Mouse (Mus musculus) heart, embryonic 10.5 days (tissue): ENCODE measurements around the gene Bax. TPM values are rescaled to one million over a fixed set of nuclear protein-coding genes. Genes with fewer than 3 reads are reported as not detected.

Experiments
- DNase-seq: peaks from one replicate; pipeline ENCODE4 v3.0.0-alpha.2; 2017; ENCODE audit warnings: low spot score
- H3K27ac ChIP-seq: fragments of 300-500 bp; sonication (generic); 2 replicates; pipeline ENCODE4 v1.5.1; 2016; ENCODE audit warnings: mild to moderate bottlenecking
- H3K27me3 ChIP-seq: fragments of 300-500 bp; sonication (generic); 2 replicates; pipeline ENCODE4 v1.6.1; 2016; ENCODE audit warnings: mild to moderate bottlenecking; ENCODE audit not compliant: poor library complexity, insufficient read depth, severe bottlenecking
- H3K36me3 ChIP-seq: fragments of 300-500 bp; sonication (generic); 2 replicates; pipeline ENCODE4 v1.6.1; 2016; ENCODE audit warnings: mild to moderate bottlenecking, moderate library complexity
- H3K4me1 ChIP-seq: fragments of 300-500 bp; sonication (generic); 2 replicates; pipeline ENCODE4 v1.6.1; 2016; ENCODE audit warnings: mild to moderate bottlenecking
- H3K4me3 ChIP-seq: fragments of 300-500 bp; sonication (generic); 2 replicates; pipeline ENCODE4 v1.5.1; 2016; ENCODE audit warnings: mild to moderate bottlenecking, moderate library complexity
- H3K9me3 ChIP-seq: fragments of 300-500 bp; sonication (generic); 2 replicates; pipeline ENCODE4 v1.6.1; 2016; ENCODE audit warnings: mild to moderate bottlenecking, moderate library complexity
- WGBS: fragments of 180-500 bp; shearing (Covaris S2); methylation state at CpG from one replicate; pipeline ENCODE4 v1.1.7; 2016; 5-methylcytosine and 5-hydroxymethylcytosine counted together
- polyA plus RNA-seq: library from polyadenylated mRNA; unstranded; fragments of >200 nt; fragmentation: Nextera tagmentation; extraction: Ambion mirVana; gene quantifications from 2 replicates; pipeline ENCODE4 v1.2.1, GENCODE M21; 2016

Bax gene
- polyA plus RNA-seq, 1 experiment from 2014 or later = 244 TPM

DNA sequence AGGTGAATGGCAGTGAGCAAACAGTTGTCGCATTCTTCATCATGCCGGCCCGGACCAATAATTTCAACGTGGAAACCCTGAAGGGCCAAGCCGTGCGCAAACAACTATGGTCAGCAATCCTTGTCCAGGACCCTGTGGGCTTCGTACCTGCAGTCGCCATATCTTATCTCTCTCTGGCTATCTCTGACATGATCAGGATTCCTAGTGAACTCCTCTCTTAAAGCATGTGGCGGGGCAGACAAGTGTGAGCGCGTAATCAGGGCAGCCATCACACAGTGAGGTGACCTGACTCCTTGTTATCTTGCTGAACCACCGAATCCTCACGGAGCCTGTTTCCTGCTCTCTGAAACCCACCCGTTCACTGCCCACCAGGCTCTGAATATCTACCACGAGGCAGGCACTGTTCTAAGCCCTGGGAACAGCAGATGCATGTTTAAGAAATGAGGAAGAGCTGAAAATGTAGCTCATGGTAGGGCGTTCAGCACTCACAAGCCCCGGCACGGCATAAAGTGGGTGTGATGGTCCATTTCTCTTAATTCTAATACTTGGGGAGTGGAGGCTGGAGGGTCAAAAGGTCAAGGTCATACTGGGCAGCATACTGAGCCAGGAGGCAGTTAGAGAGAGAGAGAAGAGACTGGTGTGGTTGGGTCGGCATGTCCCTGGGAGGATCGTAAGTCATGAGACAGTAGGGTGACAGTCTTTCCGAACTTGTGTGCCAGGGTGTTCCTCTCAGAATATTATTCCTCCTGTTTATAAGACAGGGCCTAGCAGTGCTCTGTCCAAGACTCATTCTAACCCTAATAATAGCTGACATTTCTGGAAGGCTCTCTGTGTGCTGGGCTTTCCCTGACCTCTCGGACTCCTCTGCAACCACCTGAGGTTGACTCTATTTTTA, 22.9 kb downstream of the Bax start:
- Histone ChIP-seq H3K27me3 (no peaks in the 10 kb centered on the region), H3K9me3 (no peaks in the 10 kb centered on the region), H3K27ac (no peak overlapping the region), H3K4me1 (peaks cover 13% of the 10 kb centered on the region), H3K36me3 (peaks cover 78% of the 10 kb centered on the region), H3K4me3 (no peak overlapping the region)
- 66% methylated on average over 22 of the region's 22 CpGs for WGBS
- DNase-seq = no peak

DNA sequence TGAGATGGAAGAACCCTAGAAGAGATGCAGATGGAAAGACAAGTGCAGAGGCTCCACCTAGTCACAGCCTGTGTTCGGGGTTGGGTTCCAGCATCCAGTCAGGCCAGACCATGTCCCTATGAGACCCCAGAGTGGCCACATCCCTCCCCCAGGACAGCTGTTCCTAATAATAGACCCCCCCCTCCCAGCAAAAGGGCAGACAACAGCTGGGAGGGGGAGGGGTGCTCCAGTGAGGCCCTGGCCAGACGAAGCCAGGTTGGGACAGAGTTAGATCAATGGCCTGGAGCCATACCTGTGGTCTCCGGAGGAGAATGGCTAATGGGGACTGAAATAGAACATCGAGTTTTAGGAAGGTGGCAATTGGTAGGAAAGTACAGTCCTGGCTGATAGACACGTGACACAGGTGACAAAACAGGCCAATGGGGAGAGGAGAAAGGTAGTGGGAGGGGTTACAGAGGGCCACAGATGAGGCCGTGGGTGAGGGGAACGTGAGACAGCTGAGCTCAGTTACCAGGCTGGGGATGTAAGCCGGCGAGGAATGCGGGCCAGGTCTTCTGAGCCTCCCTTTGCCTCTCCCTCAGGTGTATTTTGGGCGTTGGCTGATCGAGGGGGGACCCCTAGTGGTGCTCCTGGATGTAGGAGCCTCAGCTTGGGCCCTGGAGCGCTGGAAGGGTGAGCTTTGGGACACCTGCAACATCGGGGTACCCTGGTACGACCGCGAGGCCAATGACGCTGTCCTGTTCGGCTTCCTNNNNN, 29.0 kb downstream of the Bax start, which contains the start of gene Ruvbl2:
Gene Ruvbl2 (minus strand): TSS at position 576 of the 756 bp plus-strand sequence.
- no peak for DNase-seq
- Histone ChIP-seq H3K9me3 (no peaks in the 10 kb centered on the region), H3K4me1 (peaks cover 41% of the 10 kb centered on the region), H3K27ac (no peak within 1 kb of the TSS), H3K36me3 (peaks cover 32% of the 10 kb centered on the region), H3K27me3 (no peaks in the 10 kb centered on the region), H3K4me3 (peak within 1 kb of the TSS; percentile 31)
- WGBS = 16% methylated on average over 19 of the region's 19 CpGs

DNA sequence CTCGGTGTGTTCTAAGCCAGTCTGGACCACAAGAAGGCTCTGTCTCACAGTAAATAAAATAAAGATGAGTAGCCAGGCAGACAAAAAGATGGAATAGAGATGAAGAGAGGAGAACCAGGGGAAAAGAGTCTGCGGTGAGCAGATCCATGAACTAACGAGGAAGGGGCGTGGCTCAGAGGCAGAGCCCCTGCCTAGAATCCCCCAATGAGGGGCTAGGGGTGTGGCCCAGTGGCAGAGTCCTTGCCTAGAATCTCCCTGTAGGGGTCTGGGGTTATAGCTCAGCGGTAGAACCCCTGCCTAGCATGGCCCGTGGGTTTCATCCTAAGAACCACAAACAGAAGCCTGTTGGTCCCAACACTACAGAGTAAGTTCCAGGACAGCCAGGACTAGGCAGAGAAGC, 29.7 kb downstream of the Bax start:
- no peak for DNase-seq
- H3K4me3 ChIP-seq = peak overlapping the region; percentile 31

DNA sequence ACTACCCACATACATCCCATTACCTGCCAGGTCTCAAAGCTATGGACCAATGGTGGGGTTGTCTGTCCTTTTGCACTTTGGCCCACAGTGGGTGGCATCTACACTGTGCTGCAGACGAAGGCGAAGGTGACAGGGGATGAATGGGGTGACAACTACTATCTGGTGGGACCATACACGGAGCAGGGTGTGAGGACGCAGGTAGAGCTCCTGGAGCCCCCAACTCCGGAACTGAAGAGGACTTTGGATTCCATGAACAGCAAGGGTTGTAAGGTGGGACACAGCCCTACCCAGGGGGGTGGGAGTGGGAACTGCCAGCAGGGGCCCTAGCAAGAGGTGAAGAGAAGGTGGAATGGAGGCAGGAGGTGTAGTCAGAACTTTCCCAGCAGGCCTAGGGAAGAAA, 30.3 kb downstream of the Bax start:
- no peak overlapping the region for H3K27ac ChIP-seq
- peaks cover 44% of the 10 kb centered on the region for H3K4me1 ChIP-seq
- WGBS = 92% methylated on average over 5 of the region's 5 CpGs
- no peaks in the 10 kb centered on the region for H3K9me3 ChIP-seq
- peaks cover 30% of the 10 kb centered on the region for H3K36me3 ChIP-seq
- H3K27me3 ChIP-seq = no peaks in the 10 kb centered on the region
- DNase-seq = no peak
- H3K4me3 ChIP-seq = peak overlapping the region; percentile 72; the same call in 1 of the 2 replicates

More for the DNA sequence above, 29.7 kb downstream of the Bax start:
- H3K36me3 ChIP-seq = peaks cover 28% of the 10 kb centered on the region
- H3K27me3 ChIP-seq = no peaks in the 10 kb centered on the region
- no peak overlapping the region for H3K27ac ChIP-seq
- 30% methylated on average over 6 of the region's 6 CpGs for WGBS
- H3K9me3 ChIP-seq = no peaks in the 10 kb centered on the region
- H3K4me1 ChIP-seq = peaks cover 43% of the 10 kb centered on the region

DNA sequence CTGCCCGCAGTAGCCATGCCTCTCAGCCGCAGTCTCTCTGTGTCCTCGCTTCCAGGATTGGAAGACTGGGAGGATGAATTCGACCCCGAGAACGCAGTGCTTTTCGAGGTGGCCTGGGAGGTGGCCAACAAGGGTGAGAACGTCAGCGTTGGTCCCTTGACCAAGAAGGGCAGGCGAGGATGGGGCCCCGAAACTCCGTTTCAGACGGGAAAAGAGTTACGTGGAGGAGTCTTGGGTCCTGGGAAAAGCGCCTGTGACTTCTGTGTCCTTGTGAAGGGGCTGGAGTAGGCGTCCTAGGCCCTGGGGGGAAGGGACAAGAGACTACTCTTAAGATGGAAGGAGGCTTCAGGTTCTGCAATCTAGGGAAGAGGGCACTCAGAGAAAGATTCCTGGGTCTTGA, 31.7 kb downstream of the Bax start:
- WGBS = 3% methylated on average over 16 of the region's 16 CpGs
- peak overlapping the region; percentile 93 for H3K27ac ChIP-seq

DNA sequence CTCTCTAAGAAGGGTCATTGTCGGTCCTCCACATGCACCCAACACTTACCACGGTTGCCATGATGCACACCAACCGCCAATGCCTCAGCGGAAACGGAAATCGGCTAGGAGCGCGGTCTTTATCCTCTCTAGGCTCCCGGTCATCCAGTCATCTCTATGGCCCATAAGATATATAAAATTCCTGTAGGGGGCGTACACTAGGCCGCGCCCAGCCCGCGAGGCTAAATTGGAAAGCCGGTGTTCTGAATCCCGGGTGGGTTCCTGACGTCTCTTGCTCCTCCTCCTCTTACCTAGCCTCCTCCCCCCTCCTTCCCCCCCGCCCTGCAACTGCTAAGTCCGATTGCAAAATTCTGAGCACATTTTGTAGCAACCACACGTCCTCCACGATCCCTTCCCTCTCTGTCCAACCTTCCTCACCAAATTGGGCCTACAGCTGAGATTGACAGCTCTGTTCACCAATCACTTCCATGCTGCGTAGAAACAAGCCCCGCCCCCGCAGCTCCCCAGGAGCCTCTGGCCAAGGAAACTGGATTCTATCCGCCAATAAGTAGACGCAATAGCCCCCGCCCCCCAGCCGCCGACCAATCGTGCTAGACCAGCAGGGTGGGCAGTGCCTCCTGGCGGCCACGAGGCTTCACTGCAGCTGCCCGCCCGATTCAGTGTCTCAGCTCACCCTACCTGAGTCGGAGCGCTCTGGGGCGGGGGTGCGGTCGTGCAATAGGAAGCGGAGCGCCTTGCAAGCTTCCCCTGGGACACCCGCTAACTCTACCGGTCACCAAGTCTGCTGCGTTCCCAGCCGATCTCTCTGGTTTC, 32.3 kb downstream of the Bax start, which contains the start of gene Gys1:
Gene Gys1 (plus strand): TSS at position 642 of the 813 bp plus-strand sequence.
- peak; percentile 100 for DNase-seq
- 0% methylated on average over 45 of the region's 45 CpGs for WGBS
- Histone ChIP-seq H3K9me3 (no peaks in the 10 kb centered on the region), H3K27ac (peak within 1 kb of the TSS; percentile 93), H3K27me3 (no peaks in the 10 kb centered on the region), H3K4me3 (peak within 1 kb of the TSS; percentile 72), H3K4me1 (peaks cover 54% of the 10 kb centered on the region), H3K36me3 (peaks cover 30% of the 10 kb centered on the region)

More for the DNA sequence above, 31.7 kb downstream of the Bax start:
- Histone ChIP-seq H3K27me3 (no peaks in the 10 kb centered on the region), H3K36me3 (peaks cover 30% of the 10 kb centered on the region), H3K4me3 (peak overlapping the region; percentile 72), H3K9me3 (no peaks in the 10 kb centered on the region), H3K4me1 (peaks cover 54% of the 10 kb centered on the region)
- DNase-seq = no peak

DNA sequence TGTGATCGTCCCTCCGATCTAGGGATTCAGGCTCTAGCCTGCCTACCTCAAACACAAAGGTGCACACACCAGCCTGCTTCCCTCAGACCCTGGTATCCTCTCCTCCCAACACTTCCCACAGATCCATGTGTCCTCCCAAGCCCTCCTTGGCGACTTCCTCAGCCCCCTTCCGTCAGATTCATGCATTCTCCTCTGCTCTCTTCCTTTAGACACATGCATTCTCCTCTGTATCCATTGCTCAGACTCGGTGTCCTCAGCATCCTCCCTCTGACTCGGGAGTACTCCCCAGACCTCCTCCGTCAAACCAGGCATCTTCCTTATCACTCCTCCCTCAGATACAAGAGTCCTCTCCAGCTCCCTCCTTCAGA, 32.9 kb downstream of the Bax start:
- Histone ChIP-seq H3K4me1 (peaks cover 54% of the 10 kb centered on the region), H3K27ac (peak overlapping the region; percentile 93)
- under 1% methylated on average over 7 of the region's 7 CpGs for WGBS

DNA sequence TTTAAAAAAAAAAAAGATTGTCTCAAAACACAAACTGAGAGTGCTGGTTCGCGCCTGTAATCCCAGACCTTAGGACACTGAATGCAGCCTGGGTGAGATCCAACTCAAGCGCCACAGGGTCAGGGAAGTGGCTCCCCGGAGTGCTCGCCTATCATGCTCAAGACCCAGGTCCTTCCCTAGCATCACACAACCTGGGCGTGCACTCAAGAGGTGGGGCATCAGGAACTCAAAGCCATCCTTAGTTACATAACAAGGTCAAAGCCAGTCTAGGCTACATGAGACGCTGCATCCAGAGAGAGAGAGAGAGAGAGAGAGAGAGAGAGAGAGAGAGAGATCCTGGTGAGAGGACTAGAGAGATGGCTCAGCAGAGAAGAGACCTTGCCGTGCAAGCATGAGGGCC, 40.1 kb downstream of the Bax start:
- DNase-seq = no peak
- peaks cover 11% of the 10 kb centered on the region; the same call in 1 of the 2 replicates for H3K4me1 ChIP-seq
- peaks cover 100% of the 10 kb centered on the region for H3K36me3 ChIP-seq
- no peaks in the 10 kb centered on the region for H3K9me3 ChIP-seq
- peaks cover 7% of the 10 kb centered on the region for H3K27me3 ChIP-seq
- H3K27ac ChIP-seq = no peak overlapping the region
- 91% methylated on average over 8 of the region's 8 CpGs for WGBS
- H3K4me3 ChIP-seq = no peak overlapping the region

More for the DNA sequence above, 32.9 kb downstream of the Bax start:
- H3K9me3 ChIP-seq = no peaks in the 10 kb centered on the region
- DNase-seq = no peak
- peak overlapping the region; percentile 72 for H3K4me3 ChIP-seq
- no peaks in the 10 kb centered on the region for H3K27me3 ChIP-seq
- H3K36me3 ChIP-seq = peaks cover 33% of the 10 kb centered on the region

DNA sequence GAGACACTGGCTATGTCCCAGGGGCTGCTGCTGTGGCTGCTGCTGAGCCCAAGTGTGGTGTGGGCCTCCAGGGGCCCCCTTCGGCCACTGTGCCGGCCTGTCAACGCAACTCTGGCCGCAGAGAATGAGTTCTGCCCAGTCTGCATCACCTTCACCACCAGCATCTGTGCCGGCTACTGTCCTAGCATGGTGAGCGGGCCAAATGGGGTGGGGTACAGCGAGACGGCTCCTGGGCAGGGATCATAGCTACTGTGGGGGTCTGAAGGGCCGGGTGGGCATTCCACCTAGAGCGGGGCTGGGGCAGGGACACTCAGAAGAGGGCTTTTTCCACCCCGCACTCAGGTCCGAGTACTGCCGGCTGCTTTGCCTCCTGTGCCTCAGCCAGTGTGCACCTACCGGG, 45.5 kb downstream of the Bax start:
- H3K4me3 ChIP-seq = no peak overlapping the region
- 88% methylated on average over 14 of the region's 14 CpGs for WGBS
- peaks cover 61% of the 10 kb centered on the region for H3K27me3 ChIP-seq
- no peak for DNase-seq
- H3K36me3 ChIP-seq = peaks cover 58% of the 10 kb centered on the region
- H3K9me3 ChIP-seq = no peaks in the 10 kb centered on the region
- H3K4me1 ChIP-seq = peaks cover 24% of the 10 kb centered on the region
- no peak overlapping the region for H3K27ac ChIP-seq

DNA sequence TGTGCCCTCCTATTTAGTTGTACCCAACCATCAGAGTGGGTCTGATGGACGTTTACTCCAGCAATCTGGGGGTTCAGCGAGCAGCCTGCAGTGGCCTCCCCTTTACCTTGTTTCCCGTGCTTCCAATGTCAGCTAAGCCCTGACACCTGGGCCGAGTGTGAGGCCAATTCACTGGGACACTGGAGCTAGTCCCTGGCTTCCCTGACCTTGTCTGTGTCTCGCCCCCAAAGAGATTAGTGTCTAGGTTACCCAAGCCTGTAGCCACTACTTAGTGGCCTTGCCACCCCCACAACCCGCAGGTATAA, 46.1 kb downstream of the Bax start, which contains the start of gene Lhb:
Gene Lhb (plus strand): TSS at position 206 of the 305 bp plus-strand sequence.
- Histone ChIP-seq H3K27ac (peak within 1 kb of the TSS; percentile 37; the same call in 1 of the 2 replicates), H3K27me3 (peaks cover 67% of the 10 kb centered on the region), H3K4me1 (peaks cover 28% of the 10 kb centered on the region), H3K36me3 (peaks cover 51% of the 10 kb centered on the region), H3K4me3 (peak within 1 kb of the TSS; percentile 25), H3K9me3 (no peaks in the 10 kb centered on the region)
- 62% methylated on average over 6 of the region's 6 CpGs for whole genome bisulfite sequencing
- DNase-seq = no peak

DNA sequence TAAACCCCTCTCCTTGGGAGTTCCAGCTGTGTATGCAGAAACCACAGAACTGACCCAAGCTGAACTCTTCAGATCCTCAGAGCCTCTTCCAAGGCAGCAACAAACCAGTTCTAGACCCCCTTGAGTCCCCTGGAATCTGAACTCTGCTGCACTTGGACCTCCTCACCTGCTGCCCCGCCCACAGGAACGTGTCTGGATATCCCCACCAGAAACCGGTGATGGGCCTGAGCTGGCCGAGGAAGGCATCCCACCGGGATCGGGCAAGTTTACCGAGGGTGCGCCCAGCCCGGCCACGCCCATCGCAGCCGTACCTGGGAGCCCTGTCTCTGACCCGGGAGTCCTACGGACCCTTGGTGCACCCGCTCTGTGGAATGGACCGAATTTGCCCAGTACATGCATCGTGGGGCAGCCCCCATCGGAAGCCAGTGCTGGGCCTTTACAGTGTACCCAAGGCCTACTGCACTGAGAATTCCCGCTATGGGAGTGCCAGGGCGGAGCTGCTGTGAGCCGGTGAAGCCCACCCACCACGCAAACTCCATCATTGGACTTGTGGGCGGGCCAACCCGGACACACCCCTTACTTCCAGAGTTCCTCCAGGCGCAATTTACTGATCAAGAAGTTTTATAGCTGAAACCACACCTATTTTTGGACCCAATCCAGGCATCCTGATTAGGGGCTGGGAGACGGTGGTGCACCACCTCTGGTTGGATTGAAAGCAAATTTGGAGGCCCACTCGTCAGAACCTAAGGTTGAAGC, 46.7 kb downstream of the Bax start:
- Histone ChIP-seq H3K9me3 (no peaks in the 10 kb centered on the region), H3K27ac (peak overlapping the region; percentile 37; the same call in 1 of the 2 replicates), H3K27me3 (peaks cover 72% of the 10 kb centered on the region), H3K36me3 (peaks cover 46% of the 10 kb centered on the region), H3K4me3 (peak overlapping the region; percentile 25), H3K4me1 (peaks cover 33% of the 10 kb centered on the region)
- 13% methylated on average over 27 of the region's 27 CpGs for WGBS
- DNase-seq = no peak
